Mouse (Mus musculus) G1E (cell line): Measurements from ENCODE around the gene Nf2. TPM values are rescaled to one million over a fixed set of nuclear protein-coding genes. Genes with fewer than 3 reads are reported as not detected.

ENCODE experiments used
- ATAC-seq: 2 replicates; pipeline ENCODE4 v1.8.0; 2016; ENCODE audit warnings: mild to moderate bottlenecking; ENCODE audit not compliant: insufficient number of reproducible peaks, poor library complexity, low FRiP score, severe bottlenecking; ENCODE audit errors: extremely low read depth
- DNase-seq: peaks from one replicate; pipeline ENCODE4 v3.0.0; 2012; ENCODE audit warnings: low spot score
- H3K27me3 ChIP-seq: 2 replicates; pipeline ENCODE4 v1.6.1; 2012; ENCODE audit warnings: mild to moderate bottlenecking, low read length, inconsistent platforms; ENCODE audit not compliant: insufficient read depth
- H3K36me3 ChIP-seq: replicated peaks from 2 replicates; pipeline ENCODE3; 2012; ENCODE audit warnings: mild to moderate bottlenecking, inconsistent platforms
- H3K4me1 ChIP-seq: 2 replicates; pipeline ENCODE4 v1.6.1; 2012; ENCODE audit warnings: low read depth, low read length, inconsistent platforms, mixed read lengths; ENCODE audit not compliant: insufficient read depth
- H3K4me3 ChIP-seq: 2 replicates; pipeline ENCODE4 v1.5.1; 2012; ENCODE audit warnings: low read depth, mild to moderate bottlenecking, inconsistent platforms, low read length, moderate library complexity, mixed read lengths
- H3K9me3 ChIP-seq: replicated peaks from 2 replicates; pipeline ENCODE4 v1.6.1; 2012; ENCODE audit warnings: inconsistent platforms
- CTCF ChIP-seq: IDR thresholded peaks from 2 replicates; pipeline ENCODE4 v1.5.1; 2012; ENCODE audit warnings: low read depth, low read length, inconsistent platforms, mixed read lengths
- GATA1 ChIP-seq: IDR thresholded peaks from 2 replicates; pipeline ENCODE4 v1.6.1; 2012; ENCODE audit warnings: borderline replicate concordance, low read length, inconsistent platforms, mixed read lengths
- GATA2 ChIP-seq: IDR thresholded peaks from 2 replicates; pipeline ENCODE4 v1.6.1; 2012; ENCODE audit warnings: low read depth, low read length, inconsistent platforms, borderline replicate concordance
- POLR2AphosphoS5 ChIP-seq: IDR thresholded peaks from 2 replicates; pipeline ENCODE4 v1.6.1; 2012; ENCODE audit warnings: low read depth, low read length, inconsistent platforms; ENCODE audit not compliant: insufficient replicate concordance
- TAL1 ChIP-seq: conservative IDR thresholded peaks from 2 replicates; pipeline ENCODE4 v1.6.1; 2012; ENCODE audit warnings: low read depth, low read length, inconsistent platforms, mixed read lengths
- polyA plus RNA-seq: library from polyadenylated mRNA; stranded (reverse); fragments of >175 nt; gene quantifications from 2 replicates; pipeline ENCODE4 v1.2.3, GENCODE M21; 2012
- total RNA-seq, 2 experiments: library from RNA; stranded (forward) in 1 of 2; stranded (reverse) in 1 of 2; fragments of 200-1000 nt in 1 of 2; fragments of >200 nt in 1 of 2; fragmentation: Nextera tagmentation in 1 of 2; gene quantifications; 2 replicates each; pipeline ENCODE4 v1.2.3; 2014 to 2017

The Nf2 gene
- total and polyA plus RNA-seq, 3 experiments = 43.3 to 62.2 (median 49.7) TPM

- H3K4me3 ChIP-seq = no peak overlapping the region
- no peak for TF ChIP-seq GATA1
- TF ChIP-seq GATA2 = no peak
- no peak for TF ChIP-seq CTCF
- no peak for TF ChIP-seq TAL1
- TF ChIP-seq POLR2AphosphoS5 = no peak
These were observed 11.7 kb upstream of the Nf2 start for GRCm38 (mm10) chr11:4860986-4861385.

DNA sequence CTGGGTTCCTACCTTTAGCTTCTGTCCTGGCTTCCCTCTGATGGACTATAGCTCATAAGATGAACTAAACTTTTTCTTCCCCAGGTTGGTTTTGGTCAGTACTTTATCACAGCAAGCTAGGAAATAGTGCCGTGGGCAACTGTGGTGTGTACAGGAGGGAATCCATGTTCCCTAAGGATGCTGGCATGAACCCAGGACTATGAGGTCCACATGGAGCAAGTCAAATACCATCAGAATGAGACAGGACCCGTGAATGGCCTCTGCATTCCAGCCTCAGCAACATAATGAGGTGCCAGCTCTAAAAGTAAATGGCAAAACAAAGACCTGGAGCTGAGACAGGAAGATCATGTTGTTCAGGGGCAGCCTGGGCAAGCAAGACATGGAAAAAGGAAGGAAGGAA lies 9.1 kb upstream of the Nf2 start:
- Histone ChIP-seq H3K4me3 (no peak overlapping the region), H3K4me1 (peaks cover 5% of the 10 kb centered on the region), H3K27me3 (peaks cover 47% of the 10 kb centered on the region), H3K36me3 (no peaks in the 10 kb centered on the region), H3K9me3 (no peaks in the 10 kb centered on the region)
- ATAC-seq = no peak
- TF ChIP-seq GATA1 (no peak), POLR2AphosphoS5 (no peak), GATA2 (no peak), CTCF (no peak), TAL1 (no peak)
- DNase-seq = no peak

More at GRCm38 (mm10) chr11:4860986-4861385, 11.7 kb upstream of the Nf2 start:
- Histone ChIP-seq H3K36me3 (no peaks in the 10 kb centered on the region), H3K27me3 (peaks cover 51% of the 10 kb centered on the region), H3K9me3 (no peaks in the 10 kb centered on the region), H3K4me1 (peaks cover 5% of the 10 kb centered on the region)
- ATAC-seq (no peak), DNase-seq (no peak)

DNA sequence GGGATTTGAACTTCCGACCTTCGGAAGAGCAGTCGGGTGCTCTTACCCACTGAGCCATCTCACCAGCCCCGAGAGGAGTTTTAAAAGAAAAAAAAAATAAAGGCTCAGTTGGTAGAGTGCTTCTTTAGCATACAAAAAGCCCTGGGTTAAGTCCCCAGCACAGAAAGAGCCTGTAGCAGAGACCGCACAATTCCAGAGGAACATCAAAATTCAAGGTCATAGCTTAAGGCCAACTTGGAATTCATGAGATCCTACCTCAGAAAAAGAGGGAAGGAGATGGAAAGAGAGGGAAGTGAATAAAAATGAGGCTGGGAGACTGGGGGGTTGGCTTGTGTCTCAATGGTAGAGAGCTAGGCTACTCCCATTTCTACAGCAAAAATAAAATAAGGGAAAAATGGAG lies 4.8 kb upstream of the Nf2 start:
- TF ChIP-seq CTCF (no peak), POLR2AphosphoS5 (no peak), TAL1 (no peak), GATA2 (no peak), GATA1 (no peak)
- Histone ChIP-seq H3K9me3 (0 out of 2 replicates have a peak, but pooled peaks cover 2% of the 10 kb centered on the region), H3K27me3 (peaks cover 17% of the 10 kb centered on the region; the same call in 1 of the 2 replicates), H3K4me1 (peaks cover 3% of the 10 kb centered on the region), H3K4me3 (no peak overlapping the region), H3K36me3 (no peaks in the 10 kb centered on the region)
- DNase-seq = no peak
- no peak for ATAC-seq

- TF ChIP-seq CTCF (no peak), POLR2AphosphoS5 (no peak), GATA1 (no peak), GATA2 (no peak), TAL1 (no peak)
- Histone ChIP-seq H3K4me1 (peaks cover 5% of the 10 kb centered on the region), H3K27me3 (peaks cover 5% of the 10 kb centered on the region; the same call in 1 of the 2 replicates), H3K9me3 (0 out of 2 replicates have a peak, but pooled peaks cover 2% of the 10 kb centered on the region), H3K4me3 (no peak overlapping the region), H3K36me3 (no peaks in the 10 kb centered on the region)
- ATAC-seq = no peak
- no peak for DNase-seq
These were observed 3.7 kb upstream of the Nf2 start for GRCm38 (mm10) chr11:4853021-4853420.

DNA sequence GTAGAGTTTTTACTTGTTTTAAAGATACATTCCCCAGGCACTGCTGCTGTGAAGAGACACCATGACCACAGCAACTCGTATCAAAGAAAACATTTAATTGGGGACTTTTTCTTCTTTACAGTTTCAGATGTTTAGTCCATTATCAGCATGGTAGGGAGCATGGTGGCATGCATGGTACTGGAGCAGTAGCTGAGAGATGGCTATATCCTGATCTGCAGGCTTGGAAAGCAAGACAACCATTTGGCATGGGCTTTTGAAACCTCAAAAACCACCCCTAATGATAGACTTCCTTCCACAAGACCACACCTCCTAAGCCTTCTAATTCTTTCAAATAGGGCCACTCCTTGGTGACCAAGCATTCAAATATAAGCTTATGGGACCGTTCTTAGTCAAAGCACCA lies 1.1 kb upstream of the Nf2 start:
- H3K4me3 ChIP-seq = no peak overlapping the region; the same call in 1 of the 2 replicates
- TF ChIP-seq CTCF (no peak), GATA2 (no peak), GATA1 (no peak), TAL1 (no peak), POLR2AphosphoS5 (no peak)
- ATAC-seq = no peak
- 0 out of 2 replicates have a peak, but pooled peaks cover 2% of the 10 kb centered on the region for H3K9me3 ChIP-seq
- H3K36me3 ChIP-seq = peaks cover 12% of the 10 kb centered on the region
- H3K4me1 ChIP-seq = peaks cover 23% of the 10 kb centered on the region
- DNase-seq = no peak
- H3K27me3 ChIP-seq = peaks cover 2% of the 10 kb centered on the region; the same call in 1 of the 2 replicates

DNA sequence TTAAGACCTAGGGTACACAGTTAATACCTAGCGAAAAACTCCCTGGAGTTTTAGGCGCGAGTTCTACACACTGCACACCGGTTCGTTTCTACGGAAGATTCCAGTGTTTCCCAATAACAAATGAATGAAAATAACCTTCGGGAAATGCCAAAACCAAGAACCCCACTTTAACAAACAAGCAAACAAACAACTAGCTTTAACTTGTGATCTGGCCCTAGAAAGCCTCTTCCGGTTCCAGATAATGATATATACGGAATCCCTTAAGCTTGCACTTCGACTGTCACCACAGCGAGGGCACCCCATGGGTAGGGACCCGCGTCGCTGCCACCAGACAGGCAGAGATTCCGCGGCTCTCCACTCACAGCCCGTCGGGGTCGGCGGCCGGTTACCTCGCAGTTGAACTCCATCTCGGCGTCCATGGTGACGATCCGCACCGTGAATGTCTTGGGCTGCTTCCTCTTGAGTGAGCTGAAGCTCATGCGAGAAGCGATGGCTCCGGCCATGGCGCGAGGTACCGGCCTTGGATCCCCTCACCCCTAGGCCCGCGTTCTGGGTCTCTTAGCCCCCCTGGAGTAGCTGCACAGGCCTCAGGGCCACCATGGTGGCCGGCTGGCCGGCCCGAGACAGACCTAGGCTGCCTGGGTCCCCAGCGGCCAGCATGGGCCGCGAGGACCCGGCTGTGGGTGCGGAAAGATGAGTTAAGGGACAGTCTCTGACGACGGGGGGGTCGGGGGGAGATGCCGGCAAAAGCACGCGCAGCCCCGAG lies 670 bp downstream of the Nf2 start:
- DNase-seq = peak; percentile 26
- Histone ChIP-seq H3K4me1 (peaks cover 23% of the 10 kb centered on the region), H3K36me3 (peaks cover 17% of the 10 kb centered on the region), H3K27me3 (no peaks in the 10 kb centered on the region), H3K4me3 (peak overlapping the region; percentile 88), H3K9me3 (0 out of 2 replicates have a peak, but pooled peaks cover 2% of the 10 kb centered on the region)
- TF ChIP-seq GATA1 (no peak), GATA2 (no peak), POLR2AphosphoS5 (no peak)
- no peak for ATAC-seq
